Mouse (Mus musculus) hindbrain, embryonic 16.5 days (tissue): ENCODE results near the gene 7420426K07Rik. TPM values are rescaled to one million over a fixed set of nuclear protein-coding genes. Genes with fewer than 3 reads are reported as not detected.

ENCODE experiments used
- ATAC-seq: fragments of 200-750 bp; cut with Nextera tagmentation; 2 replicates; pipeline ENCODE4 v1.8.0; 2017; ENCODE audit warnings: moderate TSS enrichment, moderate library complexity
- H3K27ac ChIP-seq: fragments of 300-500 bp; sonication (generic); 2 replicates; pipeline ENCODE4 v1.5.1; 2014; ENCODE audit warnings: low read depth, mild to moderate bottlenecking, control low read depth, low read length, moderate library complexity
- H3K27me3 ChIP-seq: fragments of 300-500 bp; sonication (generic); replicated peaks from 2 replicates; pipeline ENCODE4 v1.6.1; 2014; ENCODE audit warnings: low read length; ENCODE audit not compliant: control insufficient read depth, insufficient read depth
- H3K36me3 ChIP-seq: fragments of 300-500 bp; sonication (generic); 2 replicates; pipeline ENCODE4 v1.6.1; 2014; ENCODE audit warnings: mild to moderate bottlenecking, low read length, moderate library complexity, mixed read lengths; ENCODE audit not compliant: control insufficient read depth, insufficient read depth
- H3K4me1 ChIP-seq: fragments of 300-500 bp; sonication (generic); 2 replicates; pipeline ENCODE4 v1.6.1; 2014; ENCODE audit warnings: low read depth, low read length; ENCODE audit not compliant: control insufficient read depth, insufficient read depth
- H3K4me2 ChIP-seq: fragments of 300-500 bp; sonication (generic); 2 replicates; pipeline ENCODE4 v1.6.1; 2014; ENCODE audit warnings: mild to moderate bottlenecking, low read length, control low read depth, moderate library complexity
- H3K4me3 ChIP-seq: fragments of 300-500 bp; sonication (generic); 2 replicates; pipeline ENCODE4 v1.5.1; 2014; ENCODE audit warnings: mild to moderate bottlenecking, low read length, control low read depth, moderate library complexity
- H3K9ac ChIP-seq: fragments of 300-500 bp; sonication (generic); 2 replicates; pipeline ENCODE4 v1.6.1; 2014; ENCODE audit warnings: low read depth, mild to moderate bottlenecking, control low read depth, low read length, moderate library complexity
- H3K9me3 ChIP-seq: fragments of 300-500 bp; sonication (generic); 2 replicates; pipeline ENCODE4 v1.6.1; 2014; ENCODE audit warnings: mild to moderate bottlenecking, low read length, moderate library complexity; ENCODE audit not compliant: control insufficient read depth
- WGBS: fragments of 180-500 bp; shearing (Covaris S2); extraction: QIAGEN DNeasy Blood & Tissue Kit; methylation state at CpG from one replicate; pipeline ENCODE4 v1.1.7; 2014; 5-methylcytosine and 5-hydroxymethylcytosine counted together
- polyA plus RNA-seq: library from polyadenylated mRNA; unstranded; fragments of >200 nt; fragmentation: Nextera tagmentation; extraction: Ambion mirVana; gene quantifications from 2 replicates; pipeline ENCODE4 v1.2.1, GENCODE M21; 2015

7420426K07Rik gene
- not detected in 2 replicates for polyA plus RNA-seq

DNA sequence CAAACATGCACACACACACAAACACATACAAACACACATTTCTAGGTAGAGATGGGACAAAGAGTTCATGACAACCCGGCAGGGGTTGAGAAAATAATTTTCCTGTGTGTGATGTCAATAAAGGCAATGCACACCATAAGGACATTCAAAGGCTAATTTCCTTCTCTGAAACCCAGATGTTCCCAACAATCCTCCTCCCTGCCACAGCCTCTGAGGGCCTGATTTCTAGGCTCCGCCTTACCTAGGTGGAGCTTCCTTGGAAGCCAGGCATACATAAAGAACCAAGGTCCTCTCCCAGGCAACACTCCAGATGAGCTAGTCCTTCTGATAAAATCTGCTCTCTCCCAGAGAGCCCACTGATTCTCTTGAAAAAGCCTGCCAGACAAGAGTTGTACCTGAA is at the start of gene 7420426K07Rik:
7420426K07Rik (plus strand) TSS at position 301 of the 400 bp plus-strand sequence.
- Histone ChIP-seq H3K4me1 (no peaks in the 10 kb centered on the region), H3K4me2 (no peak within 1 kb of the TSS), H3K4me3 (no peak within 1 kb of the TSS), H3K36me3 (no peaks in the 10 kb centered on the region), H3K9ac (no peak within 1 kb of the TSS), H3K27ac (no peak within 1 kb of the TSS), H3K27me3 (no peaks in the 10 kb centered on the region), H3K9me3 (no peaks in the 10 kb centered on the region)
- WGBS, result 93% methylated on average over 2 of the region's 2 CpGs
- no peak for ATAC-seq

- WGBS, result 71% methylated on average over 18 of the region's 18 CpGs
- no peaks in the 10 kb centered on the region for H3K9me3 ChIP-seq
- no peaks in the 10 kb centered on the region for H3K4me1 ChIP-seq
- H3K36me3 ChIP-seq, result no peaks in the 10 kb centered on the region
- no peaks in the 10 kb centered on the region for H3K27me3 ChIP-seq
- no peak within 1 kb of the TSS for H3K9ac ChIP-seq
- no peak for ATAC-seq
- H3K27ac ChIP-seq, result no peak within 1 kb of the TSS
- H3K4me3 ChIP-seq, result no peak within 1 kb of the TSS
- H3K4me2 ChIP-seq, result no peak within 1 kb of the TSS
Observed at GRCm38 (mm10) chr9:98856210-98856609, 46.7 kb upstream of the 7420426K07Rik start, which contains the start of gene Prr23a2. Prr23a2 (plus strand) TSS chr9:98856494.

- H3K27me3 ChIP-seq, result no peaks in the 10 kb centered on the region
- no peak overlapping the region for H3K4me3 ChIP-seq
- no peaks in the 10 kb centered on the region for H3K36me3 ChIP-seq
- no peak for ATAC-seq
- peaks cover 3% of the 10 kb centered on the region; the same call in 1 of the 2 replicates for H3K9me3 ChIP-seq
- no peak overlapping the region for H3K4me2 ChIP-seq
- H3K9ac ChIP-seq, result no peak overlapping the region
- no peak overlapping the region for H3K27ac ChIP-seq
- 76% methylated on average over 3 of the region's 3 CpGs for WGBS
- H3K4me1 ChIP-seq, result no peaks in the 10 kb centered on the region
Observed at GRCm38 (mm10) chr9:98863463-98863862, 39.5 kb upstream of the 7420426K07Rik start.

DNA sequence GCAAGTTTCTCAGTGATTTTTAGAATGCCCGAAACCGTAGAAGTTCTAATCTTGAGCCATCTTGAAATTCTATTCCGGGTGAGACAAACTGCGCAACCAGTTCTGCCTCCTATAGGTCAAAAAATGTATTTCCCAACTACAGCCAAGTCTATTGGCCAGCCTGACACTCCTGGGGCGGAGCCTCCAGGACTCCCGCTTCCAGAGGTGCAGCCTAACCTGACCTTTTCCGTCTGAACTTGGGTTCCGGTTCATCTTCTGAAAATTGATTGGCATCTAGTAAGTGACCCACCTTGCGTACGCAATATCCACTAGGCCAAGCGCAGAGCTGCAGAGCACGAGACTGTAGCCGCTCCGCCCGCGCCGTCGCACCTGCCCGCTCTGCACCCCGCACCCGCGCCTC is 38.3 kb upstream of the 7420426K07Rik start, which contains the start of gene Prr23a3:
Prr23a3 (plus strand) TSS at position 197 of the 400 bp plus-strand sequence.
- 58% methylated on average over 22 of the region's 22 CpGs for WGBS
- no peaks in the 10 kb centered on the region for H3K27me3 ChIP-seq
- no peaks in the 10 kb centered on the region for H3K4me1 ChIP-seq
- no peak within 1 kb of the TSS for H3K9ac ChIP-seq
- H3K27ac ChIP-seq, result no peak within 1 kb of the TSS
- H3K9me3 ChIP-seq, result peaks cover 3% of the 10 kb centered on the region; the same call in 1 of the 2 replicates
- no peak for ATAC-seq
- no peak within 1 kb of the TSS for H3K4me3 ChIP-seq
- H3K4me2 ChIP-seq, result 0 out of 2 replicates have a peak within 1 kb of the TSS, but pooled peaks have one; percentile 5
- H3K36me3 ChIP-seq, result no peaks in the 10 kb centered on the region

DNA sequence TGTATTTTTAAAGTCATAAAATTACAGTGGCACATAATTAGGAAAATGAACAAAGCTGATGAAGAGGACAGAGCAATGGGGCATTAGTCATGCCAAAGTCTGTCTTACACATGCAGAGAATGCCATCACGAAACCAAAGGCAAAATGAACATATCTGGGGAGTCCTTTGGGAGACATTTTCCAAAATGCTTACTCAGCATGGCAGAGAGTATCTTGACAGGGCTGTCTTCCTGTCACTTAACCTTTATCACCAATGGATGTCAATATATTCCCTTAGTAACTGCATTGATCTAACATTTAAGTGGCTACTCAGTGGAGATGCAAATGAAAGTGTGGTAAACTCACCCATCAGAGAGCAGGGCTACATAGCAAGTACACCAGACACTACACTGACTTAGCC is 1.4 kb upstream of the 7420426K07Rik start:
- H3K27ac ChIP-seq, result no peak overlapping the region
- H3K4me1 ChIP-seq, result no peaks in the 10 kb centered on the region
- 87% methylated on average over 1 of the region's 1 CpGs for WGBS
- no peaks in the 10 kb centered on the region for H3K27me3 ChIP-seq
- H3K4me3 ChIP-seq, result no peak overlapping the region
- no peak overlapping the region for H3K9ac ChIP-seq
- no peak for ATAC-seq
- H3K36me3 ChIP-seq, result no peaks in the 10 kb centered on the region
- H3K4me2 ChIP-seq, result no peak overlapping the region
- peaks cover 7% of the 10 kb centered on the region for H3K9me3 ChIP-seq

DNA sequence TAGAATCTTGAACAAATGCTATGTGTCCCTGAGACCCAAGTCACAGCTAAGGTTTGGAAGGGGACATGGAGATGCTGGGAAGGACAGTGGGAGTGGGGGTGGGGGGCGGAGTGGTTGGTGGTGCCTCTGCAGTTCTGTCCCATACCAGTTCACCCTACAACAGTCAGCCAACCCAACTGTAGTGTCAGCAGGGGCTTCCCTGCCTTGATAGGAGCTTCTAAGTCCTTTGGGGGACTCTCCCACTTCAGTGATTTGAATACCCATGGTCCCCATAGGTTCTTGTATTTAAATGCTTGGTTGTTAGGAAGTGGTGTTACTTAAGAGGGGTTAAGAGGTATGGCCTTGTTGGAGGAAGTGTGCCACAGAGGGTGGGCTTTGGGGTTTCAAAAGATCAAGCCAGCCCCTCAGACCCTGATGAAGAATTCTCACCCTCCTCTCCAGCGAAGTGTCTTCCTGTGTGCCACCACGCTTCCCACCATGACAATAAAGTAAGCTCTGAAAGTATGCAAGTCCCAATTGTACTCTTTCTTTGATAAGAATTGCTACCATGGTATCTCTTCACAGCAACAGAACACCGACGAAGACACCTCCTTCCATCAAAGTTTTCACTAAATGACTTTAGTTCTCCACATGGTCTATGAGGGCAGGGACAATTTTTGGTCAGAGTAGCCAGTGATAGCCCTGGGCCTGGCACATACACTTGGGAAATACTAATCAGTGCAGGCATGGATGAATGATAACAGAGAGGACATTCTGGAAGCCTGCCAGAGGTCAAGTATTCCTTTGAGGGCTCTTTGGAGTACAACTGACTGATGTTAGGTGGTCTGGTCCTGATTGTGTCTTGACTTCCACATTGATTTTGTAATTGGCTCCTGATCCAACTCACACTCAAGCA is 18.0 kb downstream of the 7420426K07Rik start:
- WGBS, result 92% methylated on average over 5 of the region's 5 CpGs
- no peak overlapping the region for H3K9ac ChIP-seq
- ATAC-seq, result no peak
- no peak overlapping the region for H3K4me2 ChIP-seq
- no peak overlapping the region for H3K4me3 ChIP-seq
- no peaks in the 10 kb centered on the region for H3K36me3 ChIP-seq
- no peaks in the 10 kb centered on the region for H3K27me3 ChIP-seq
- H3K4me1 ChIP-seq, result no peaks in the 10 kb centered on the region
- H3K9me3 ChIP-seq, result no peaks in the 10 kb centered on the region
- H3K27ac ChIP-seq, result no peak overlapping the region

GRCm38 (mm10) chr9:98923119-98923518 is 20.2 kb downstream of the 7420426K07Rik start:
- no peak overlapping the region for H3K4me3 ChIP-seq
- no peaks in the 10 kb centered on the region for H3K36me3 ChIP-seq
- no peak overlapping the region for H3K27ac ChIP-seq
- no peaks in the 10 kb centered on the region for H3K9me3 ChIP-seq
- H3K27me3 ChIP-seq, result no peaks in the 10 kb centered on the region
- H3K4me1 ChIP-seq, result no peaks in the 10 kb centered on the region
- no peak for ATAC-seq
- 34% methylated on average over 6 of the region's 6 CpGs for WGBS
- H3K9ac ChIP-seq, result no peak overlapping the region
- no peak overlapping the region for H3K4me2 ChIP-seq

DNA sequence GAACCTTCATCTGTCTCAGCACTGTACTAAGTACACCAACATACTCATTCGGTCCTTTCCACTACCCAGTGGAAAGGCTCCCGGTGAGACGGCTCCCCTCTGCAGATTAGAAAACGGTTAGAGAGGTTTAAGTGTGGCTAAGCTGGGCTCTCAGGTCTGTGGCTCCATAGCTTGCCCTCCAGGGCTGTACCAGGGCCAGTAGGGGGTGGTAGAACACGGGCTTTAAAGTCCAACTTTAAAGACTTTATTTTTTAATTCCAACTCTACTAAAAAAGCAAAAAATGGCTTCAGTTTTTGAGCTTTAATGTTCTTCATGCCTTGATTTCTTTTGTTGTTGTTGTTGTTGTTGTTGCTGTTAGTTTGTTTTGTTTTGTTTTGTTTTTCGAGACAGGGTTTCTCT is 21.3 kb downstream of the 7420426K07Rik start:
- Histone ChIP-seq H3K27me3 (no peaks in the 10 kb centered on the region), H3K27ac (no peak overlapping the region), H3K4me3 (no peak overlapping the region), H3K4me2 (no peak overlapping the region), H3K4me1 (no peaks in the 10 kb centered on the region), H3K9me3 (no peaks in the 10 kb centered on the region), H3K9ac (no peak overlapping the region), H3K36me3 (no peaks in the 10 kb centered on the region)
- 76% methylated on average over 6 of the region's 6 CpGs for WGBS
- ATAC-seq, result no peak

- Histone ChIP-seq H3K9me3 (no peaks in the 10 kb centered on the region), H3K36me3 (no peaks in the 10 kb centered on the region), H3K27me3 (no peaks in the 10 kb centered on the region), H3K9ac (no peak overlapping the region), H3K4me2 (no peak overlapping the region), H3K27ac (no peak overlapping the region), H3K4me3 (no peak overlapping the region), H3K4me1 (no peaks in the 10 kb centered on the region)
- no peak for ATAC-seq
- WGBS, result 92% methylated on average over 2 of the region's 2 CpGs
Observed at GRCm38 (mm10) chr9:98929496-98929895, 26.6 kb downstream of the 7420426K07Rik start.
